ENCODE assay signal across 10 mouse cellular contexts in the genomic region with DNA sequence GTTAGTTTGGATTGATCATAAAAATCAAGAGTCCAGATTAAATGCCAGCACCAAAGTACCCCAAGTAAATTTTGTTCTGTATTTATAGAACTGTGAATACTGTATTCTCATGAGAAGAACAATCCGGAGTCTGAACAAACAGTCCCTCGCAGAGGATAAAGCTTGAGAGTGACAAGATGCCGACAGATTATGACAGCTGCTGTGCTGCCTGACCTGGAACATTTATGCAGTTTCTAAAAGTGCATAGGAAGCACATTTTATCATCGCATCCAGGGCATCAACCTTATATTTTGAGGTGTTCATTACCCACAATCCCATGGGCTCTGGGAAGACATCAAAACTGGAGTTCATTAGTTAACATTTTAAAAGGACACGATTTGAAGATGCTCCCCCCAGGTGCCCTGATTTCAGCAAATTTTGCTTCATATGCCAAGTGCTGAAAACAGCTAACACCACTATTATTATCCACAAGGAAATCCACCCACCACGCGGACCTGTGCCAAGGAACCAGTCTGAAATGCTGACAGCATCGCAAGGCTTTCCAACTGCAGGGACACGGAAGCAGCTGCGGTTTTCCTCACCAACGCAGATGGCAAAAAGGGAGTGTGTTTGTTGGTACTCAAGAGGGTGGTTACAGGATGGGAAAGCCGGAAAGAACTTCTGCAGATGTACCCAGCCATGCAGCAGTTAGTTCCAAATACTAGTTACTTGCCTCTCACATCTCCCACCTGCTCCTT.
A peak's percentile ranks its signal among the peaks of the same experiment; 100 is the strongest.
DNase-seq lines count a peak whose midpoint lies in the region; ATAC-seq and TF ChIP-seq lines count a peak whose summit lies in the region.
"Had no signal": no experiment of that assay in that cellular context is flagged by ENCODE, and none has a peak within 500 bp of the region (broad histone marks: within the 10 kb centered on the region; RNA-seq: fewer than 3 reads in every experiment).

No protein-coding gene starts in this region.

- TF ChIP-seq POLR2A in cerebellum, adult 2 months (IDR thresholded peaks at IDR 0.05; ENCODE audit: borderline replicate concordance, insufficient read depth, low read length), result no peak
- TF ChIP-seq POLR2A in brain, embryonic 14.5 days (IDR thresholded peaks at IDR 0.05; ENCODE audit: borderline replicate concordance, extremely low read depth, insufficient read depth, insufficient read length, poor library complexity, severe bottlenecking), result no peak

- no peak for TF ChIP-seq CTCF in cerebellum, adult 2 months (IDR thresholded peaks at IDR 0.05; ENCODE audit: borderline replicate concordance, insufficient read depth, low read depth, low read length)
- no peak for TF ChIP-seq CTCF in brain, embryonic 14.5 days (IDR thresholded peaks at IDR 0.05; ENCODE audit: borderline replicate concordance, extremely low read depth, insufficient read depth, insufficient read length)

- peak; percentile 18 to 23 for DNase-seq in cerebellum, adult 2 months
- peak; percentile 81 for DNase-seq in brain, embryonic 14.5 days (ENCODE audit: low read depth)
- peak; percentile 88 for DNase-seq in layer of hippocampus, adult 11-12 months (ENCODE audit: low spot score)
- peak; percentile 88 to 96 for DNase-seq in left cerebral cortex, postnatal 25 days (ENCODE audit: low spot score in 2 of 2)
- DNase-seq in spleen, postnatal 4 days (ENCODE audit: low spot score in 2 of 2), result no peak
- no peak for DNase-seq in lung, postnatal 10 days
- DNase-seq: kidney, postnatal 4 days; lung, adult 2 months had no signal

- H3K9ac ChIP-seq in heart, embryonic 12.5 days, result no peak overlapping the region

- no peaks in the 10 kb centered on the region for H3K9me3 ChIP-seq in heart, embryonic 12.5 days (replicated peaks)

- ATAC-seq in cerebellum, adult (ENCODE audit: insufficient number of reproducible peaks, low FRiP score, low TSS enrichment), result no peak
- ATAC-seq in heart, embryonic 12.5 days (ENCODE audit: insufficient number of reproducible peaks, low FRiP score), result no peak

- no peak overlapping the region for H3K4me3 ChIP-seq in cerebellum, adult 2 months (replicated peaks; ENCODE audit: insufficient read depth, low read depth, low read length)
- no peak overlapping the region for H3K4me3 ChIP-seq in heart, embryonic 12.5 days

- no peaks in the 10 kb centered on the region for H3K4me1 ChIP-seq in cerebellum, adult 2 months (ENCODE audit: control insufficient read depth, insufficient read depth, low read length)
- 0 out of 2 replicates have a peak, but pooled peaks cover 5% of the 10 kb centered on the region for H3K4me1 ChIP-seq in heart, embryonic 12.5 days (replicated peaks)

- H3K4me2 ChIP-seq in heart, embryonic 12.5 days, result no peak overlapping the region

- 9% methylated on average over 12 of the region's 12 CpGs for WGBS in cerebellum, adult 2 months
- WGBS in heart, embryonic 12.5 days, result 74% methylated on average over 12 of the region's 12 CpGs

- intact Hi-C loops in left cerebral cortex, postnatal 25 days (cut with DNase I), result loop anchor here (2.0 kb wide), 1 partner anchor 522 kb away; no protein-coding TSS in a partner anchor

- no peaks in the 10 kb centered on the region for H3K36me3 ChIP-seq in heart, embryonic 12.5 days

- no peaks in the 10 kb centered on the region for H3K27me3 ChIP-seq in cerebellum, adult 2 months (ENCODE audit: control insufficient read depth, insufficient read depth, low read length)
- no peaks in the 10 kb centered on the region for H3K27me3 ChIP-seq in heart, embryonic 12.5 days (replicated peaks)

- H3K27ac ChIP-seq in cerebellum, adult 2 months (ENCODE audit: insufficient read depth, low read length), result no peak overlapping the region
- H3K27ac ChIP-seq in heart, embryonic 12.5 days (ENCODE audit: poor library complexity, severe bottlenecking), result no peak overlapping the region

Comparison
In these comparisons a context has a peak if more than half of its experiments do, and no peak if none do; other contexts are left out.
1. DNase-seq: peak in cerebellum, adult 2 months (2 of 2), brain, embryonic 14.5 days (single experiment), layer of hippocampus, adult 11-12 months (single experiment) and left cerebral cortex, postnatal 25 days (2 of 2); none in spleen, postnatal 4 days (0 of 2) and lung, postnatal 10 days (single experiment).